Mouse (Mus musculus) liver, adult 2 months (tissue): ENCODE data around the gene March2. TPM values are rescaled to one million over a fixed set of nuclear protein-coding genes. Genes with fewer than 3 reads are reported as not detected.

Source experiments
- DNase-seq: peaks from one replicate; pipeline ENCODE4 v3.0.0-alpha.2; 2011; ENCODE audit warnings: low read depth, low spot score; ENCODE audit errors: extremely low read depth
- H3K27ac ChIP-seq: fragments of 200-500 bp; replicated peaks from 2 replicates; pipeline ENCODE4 v1.5.1; 2012; ENCODE audit warnings: low read depth, mild to moderate bottlenecking, control low read depth, inconsistent platforms, low read length; ENCODE audit not compliant: insufficient read depth
- H3K27me3 ChIP-seq: fragments of 200-500 bp; 2 replicates; pipeline ENCODE4 v1.6.1; 2012; ENCODE audit warnings: mild to moderate bottlenecking, moderate library complexity, low read length, inconsistent platforms; ENCODE audit not compliant: control insufficient read depth, insufficient read depth
- H3K36me3 ChIP-seq: fragments of 200-500 bp; 2 replicates; pipeline ENCODE4 v1.6.1; 2012; ENCODE audit warnings: low read length, inconsistent platforms; ENCODE audit not compliant: control insufficient read depth, insufficient read depth
- H3K4me1 ChIP-seq: fragments of 200-500 bp; 2 replicates; pipeline ENCODE4 v1.6.1; 2011; ENCODE audit warnings: low read length; ENCODE audit not compliant: control insufficient read depth, insufficient read depth
- H3K4me3 ChIP-seq: fragments of 200-500 bp; 2 replicates; pipeline ENCODE4 v1.5.1; 2011; ENCODE audit warnings: low read depth, mild to moderate bottlenecking, control low read depth, low read length, moderate library complexity; ENCODE audit not compliant: insufficient read depth
- H3K79me2 ChIP-seq: fragments of 200-500 bp; 2 replicates; pipeline ENCODE4 v1.6.1; 2012; ENCODE audit warnings: inconsistent platforms, mild to moderate bottlenecking, low read length, moderate library complexity; ENCODE audit not compliant: control insufficient read depth, insufficient read depth
- H3K9ac ChIP-seq: fragments of 200-500 bp; 2 replicates; pipeline ENCODE4 v1.6.1; 2012; ENCODE audit warnings: low read depth, mild to moderate bottlenecking, control low read depth, inconsistent platforms, low read length
- CTCF ChIP-seq: fragments of 200-500 bp; IDR thresholded peaks from 2 replicates; pipeline ENCODE4 v1.5.1; 2011; ENCODE audit warnings: low read depth, low read length, control low read depth
- POLR2A ChIP-seq: fragments of 200-500 bp; IDR thresholded peaks from 2 replicates; pipeline ENCODE4 v1.6.1; 2011; ENCODE audit warnings: low read length, control low read depth; ENCODE audit not compliant: insufficient read depth; ENCODE audit errors: extremely low read depth
- WGBS: fragments of 180-500 bp; shearing (Covaris S2); methylation state at CpG from one replicate; pipeline ENCODE4 v1.1.7; 2018; 5-methylcytosine and 5-hydroxymethylcytosine counted together
- polyA plus RNA-seq: library from polyadenylated mRNA; depleted of rRNA; stranded (reverse); fragments of >200 nt; gene quantifications from 2 replicates; pipeline ENCODE4 v1.2.3, GENCODE M21; 2012; rRNA removed
- total RNA-seq: library from RNA; depleted of rRNA; stranded (reverse); fragments of >200 nt; gene quantifications from 2 replicates; pipeline ENCODE4 v1.2.3, GENCODE M21; 2014; rRNA removed

Gene March2
- 65.1 and 71.2 TPM in 2 replicates for total RNA-seq
- polyA plus RNA-seq, result 92.3 and 94.0 TPM in 2 replicates

- H3K4me1 ChIP-seq, result peaks cover 10% of the 10 kb centered on the region
- TF ChIP-seq POLR2A, result peak; percentile 82
- TF ChIP-seq CTCF, result no peak
- peaks cover 2% of the 10 kb centered on the region; the same call in 1 of the 2 replicates for H3K79me2 ChIP-seq
- H3K27ac ChIP-seq, result peak within 1 kb of the TSS; percentile 96
- peak within 1 kb of the TSS; percentile 75 for H3K4me3 ChIP-seq
- peak within 1 kb of the TSS; percentile 83 for H3K9ac ChIP-seq
- no peaks in the 10 kb centered on the region for H3K36me3 ChIP-seq
- 1% methylated on average over 46 of the region's 46 CpGs for WGBS
- DNase-seq, result peak; percentile 88
- H3K27me3 ChIP-seq, result no peaks in the 10 kb centered on the region
Measured at GRCm38 (mm10) chr17:33718384-33718881, at the start of gene March2. March2 (minus strand) TSS chr17:33718670.

GRCm38 (mm10) chr17:33766389-33766788 is 47.9 kb upstream of the March2 start:
- TF ChIP-seq CTCF (no peak), POLR2A (no peak)
- no peak overlapping the region for H3K27ac ChIP-seq
- no peak overlapping the region for H3K9ac ChIP-seq
- 71% methylated on average over 3 of the region's 3 CpGs for WGBS
- H3K4me1 ChIP-seq, result no peaks in the 10 kb centered on the region
- no peaks in the 10 kb centered on the region for H3K27me3 ChIP-seq
- DNase-seq, result no peak
- no peak overlapping the region for H3K4me3 ChIP-seq
- H3K36me3 ChIP-seq, result no peaks in the 10 kb centered on the region
- H3K79me2 ChIP-seq, result no peaks in the 10 kb centered on the region

- no peaks in the 10 kb centered on the region for H3K36me3 ChIP-seq
- no peak for TF ChIP-seq CTCF
- no peak for TF ChIP-seq POLR2A
- DNase-seq, result peak; percentile 100
- WGBS, result 1% methylated on average over 35 of the region's 35 CpGs
- peaks cover 32% of the 10 kb centered on the region for H3K79me2 ChIP-seq
- peak within 1 kb of the TSS; percentile 95 for H3K4me3 ChIP-seq
- H3K27ac ChIP-seq, result peak within 1 kb of the TSS; percentile 100
- peak within 1 kb of the TSS; percentile 97 for H3K9ac ChIP-seq
- H3K27me3 ChIP-seq, result no peaks in the 10 kb centered on the region
- H3K4me1 ChIP-seq, result peaks cover 35% of the 10 kb centered on the region
Measured at GRCm38 (mm10) chr17:33760255-33761165, 42.0 kb upstream of the March2 start, which contains the start of gene Rab11b. Rab11b (minus strand) TSS chr17:33760530.

GRCm38 (mm10) chr17:33759767-33760254 is 41.3 kb upstream of the March2 start:
- Histone ChIP-seq H3K27me3 (no peaks in the 10 kb centered on the region), H3K9ac (peak overlapping the region; percentile 97), H3K4me3 (peak overlapping the region; percentile 95), H3K4me1 (peaks cover 38% of the 10 kb centered on the region), H3K27ac (peak overlapping the region; percentile 100), H3K79me2 (peaks cover 39% of the 10 kb centered on the region), H3K36me3 (no peaks in the 10 kb centered on the region)
- WGBS, result 2% methylated on average over 37 of the region's 38 CpGs
- TF ChIP-seq CTCF (no peak), POLR2A (no peak; the same call in 1 of the 2 replicates)
- DNase-seq, result peak; percentile 63

- Histone ChIP-seq H3K27me3 (no peaks in the 10 kb centered on the region), H3K79me2 (peaks cover 59% of the 10 kb centered on the region), H3K4me3 (no peak overlapping the region), H3K4me1 (peaks cover 42% of the 10 kb centered on the region), H3K36me3 (no peaks in the 10 kb centered on the region), H3K9ac (no peak overlapping the region), H3K27ac (peak overlapping the region; percentile 15; the same call in 1 of the 2 replicates)
- peak; percentile 57 for DNase-seq
- TF ChIP-seq CTCF (no peak), POLR2A (no peak)
- 20% methylated on average over 4 of the region's 4 CpGs for WGBS
Measured at GRCm38 (mm10) chr17:33757231-33757630, 38.8 kb upstream of the March2 start.
